Mouse (Mus musculus): ENCODE data around the gene Cox10.

Gene Cox10

DNA sequence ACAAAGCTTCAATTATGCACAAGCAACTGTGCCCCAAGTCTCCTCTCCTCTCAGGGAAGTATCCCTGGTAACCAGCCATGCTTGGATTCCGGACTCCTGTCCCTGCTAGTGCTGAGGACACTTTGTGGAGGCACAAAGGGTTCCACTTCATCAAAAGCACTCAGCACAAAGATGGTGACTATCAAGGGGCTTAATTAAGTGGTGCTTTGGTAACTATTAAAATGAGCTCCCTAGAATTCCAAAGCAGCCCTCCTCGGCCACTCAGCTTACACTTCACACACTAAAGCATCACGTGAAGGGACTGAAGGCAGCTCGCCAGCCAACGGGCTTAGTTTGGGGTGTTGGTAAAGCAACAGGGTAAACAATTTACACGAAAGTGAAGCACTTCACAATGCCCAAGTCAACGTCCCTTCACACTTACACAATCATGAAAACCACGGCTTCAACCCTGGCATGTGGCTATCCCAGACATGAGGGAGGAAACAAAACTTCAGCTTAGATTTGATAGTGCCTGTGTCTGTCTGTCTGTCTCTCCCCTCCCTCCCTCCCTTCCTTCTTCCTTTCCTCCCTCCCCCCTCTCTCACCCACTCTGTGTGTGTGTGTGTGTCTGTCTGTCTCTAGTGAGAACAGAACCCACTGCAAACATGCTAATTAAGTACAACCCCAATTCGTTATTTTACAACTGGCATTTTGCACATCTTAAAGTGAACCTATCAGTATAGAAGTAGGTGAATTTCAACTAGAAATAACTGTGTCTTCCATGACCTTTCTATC lies 27.9 kb downstream of the Cox10 start:
- in situ Hi-C loops (cut with MboI, MseI): no loop called here

DNA sequence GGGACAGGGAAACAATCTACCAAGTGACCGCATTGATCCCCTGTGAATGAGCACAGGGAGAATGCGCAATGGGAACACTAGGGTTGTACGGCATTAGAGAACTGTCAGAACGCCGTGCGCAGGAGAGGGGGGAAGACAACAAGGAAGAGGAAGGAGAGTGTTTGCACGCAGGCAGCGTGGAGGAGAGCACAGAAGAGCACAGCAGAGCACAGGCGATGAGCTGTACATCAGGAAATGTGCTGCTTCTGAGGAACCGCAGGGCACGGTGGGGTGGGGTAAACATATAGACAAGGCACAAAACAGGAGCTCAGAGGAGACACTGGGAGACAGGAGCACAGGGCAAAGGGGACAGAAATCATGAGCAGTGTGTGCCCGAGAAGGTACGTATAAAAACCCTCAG lies 31.8 kb downstream of the Cox10 start:
- in situ Hi-C loops (cut with MboI, MseI): loop anchor here (10.0 kb wide), 1 partner anchor 1737 kb away; the partner anchor contains the start of gene Map2k4

- in situ Hi-C loops (cut with MboI, MseI): loop anchor here (10.0 kb wide), 1 partner anchor 1740 kb away; the partner anchor contains the start of gene Map2k4
Observed at GRCm38 (mm10) chr11:64045041-64045440, 34.2 kb downstream of the Cox10 start.

- in situ Hi-C loops (cut with MboI, MseI): loop anchor here (10.0 kb wide), 1 partner anchor 1741 kb away; the partner anchor contains the start of gene Map2k4
Observed at GRCm38 (mm10) chr11:64044024-64044423, 35.2 kb downstream of the Cox10 start.

DNA sequence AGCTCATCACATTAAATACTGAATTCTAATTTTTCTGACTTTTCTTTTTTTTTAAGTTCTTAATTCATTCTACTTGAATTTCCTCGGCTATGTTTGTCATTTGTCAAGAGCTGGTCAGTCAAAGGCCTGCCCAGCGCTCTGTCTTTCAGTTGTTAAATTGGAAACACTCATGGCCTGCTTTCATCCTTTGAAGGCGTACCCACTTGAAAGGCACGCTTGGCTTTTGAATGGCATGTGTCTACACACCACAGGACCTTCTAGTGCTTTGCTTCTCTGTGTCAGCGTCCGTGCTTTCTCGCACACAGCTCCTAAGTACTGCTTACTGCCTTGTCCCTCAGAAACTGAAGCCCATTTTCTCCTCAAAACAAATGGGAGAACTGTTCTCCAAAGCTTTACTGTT lies 38.0 kb downstream of the Cox10 start:
- in situ Hi-C loops (cut with MboI, MseI): loop anchor here (10.0 kb wide), 1 partner anchor 1744 kb away; the partner anchor contains the start of gene Map2k4

- in situ Hi-C loops (cut with MboI, MseI): no loop called here
Observed at GRCm38 (mm10) chr11:64039600-64039999, 39.7 kb downstream of the Cox10 start.

GRCm38 (mm10) chr11:64037471-64038125 lies 41.7 kb downstream of the Cox10 start:
- in situ Hi-C loops (cut with MboI, MseI): no loop called here

GRCm38 (mm10) chr11:64036306-64036705 lies 43.0 kb downstream of the Cox10 start:
- in situ Hi-C loops (cut with MboI, MseI): no loop called here

DNA sequence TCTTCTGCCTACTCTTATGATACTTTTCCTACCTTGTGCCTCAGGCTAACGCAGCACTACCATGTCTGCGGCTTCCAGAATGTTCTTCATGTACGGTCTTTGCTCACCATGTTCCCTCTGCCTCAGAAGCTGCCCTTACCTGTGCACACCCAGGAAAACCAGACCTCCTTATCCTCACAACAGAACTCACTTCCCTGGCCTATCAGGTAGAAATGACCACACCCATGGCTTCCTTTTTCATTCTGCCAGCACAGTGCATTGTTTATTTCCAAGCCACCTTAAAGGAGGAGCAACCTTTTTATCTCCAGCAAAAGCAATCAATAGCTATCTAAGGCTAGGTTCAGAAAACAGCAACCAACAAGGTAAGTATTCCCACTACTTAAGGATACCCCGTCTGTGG lies 43.6 kb downstream of the Cox10 start:
- in situ Hi-C loops (cut with MboI, MseI): no loop called here

GRCm38 (mm10) chr11:64034686-64035085 lies 44.6 kb downstream of the Cox10 start:
- in situ Hi-C loops (cut with MboI, MseI): no loop called here

DNA sequence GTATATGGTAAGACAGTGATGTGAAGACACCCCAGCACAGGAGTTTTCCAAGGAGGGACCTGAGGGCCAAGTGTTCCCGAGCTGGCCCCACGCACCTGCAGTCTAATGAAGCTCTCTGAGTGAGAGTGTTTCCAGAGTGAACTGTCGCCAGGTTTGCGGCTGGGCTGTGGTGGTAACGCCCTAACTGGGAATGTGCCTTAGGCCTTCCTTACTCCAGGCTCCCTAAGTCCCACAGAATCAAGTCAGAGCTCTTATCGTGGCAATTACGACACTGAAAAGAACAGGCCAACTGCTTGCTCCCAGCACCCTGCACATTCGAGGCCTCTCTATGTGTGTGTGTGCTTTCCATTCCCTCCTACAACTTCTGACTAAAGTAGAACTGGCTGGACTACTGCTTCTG lies 51.8 kb downstream of the Cox10 start:
- in situ Hi-C loops (cut with MboI, MseI): no loop called here

- in situ Hi-C loops (cut with MboI, MseI): no loop called here
Observed at GRCm38 (mm10) chr11:64025843-64026242, 53.4 kb downstream of the Cox10 start.

DNA sequence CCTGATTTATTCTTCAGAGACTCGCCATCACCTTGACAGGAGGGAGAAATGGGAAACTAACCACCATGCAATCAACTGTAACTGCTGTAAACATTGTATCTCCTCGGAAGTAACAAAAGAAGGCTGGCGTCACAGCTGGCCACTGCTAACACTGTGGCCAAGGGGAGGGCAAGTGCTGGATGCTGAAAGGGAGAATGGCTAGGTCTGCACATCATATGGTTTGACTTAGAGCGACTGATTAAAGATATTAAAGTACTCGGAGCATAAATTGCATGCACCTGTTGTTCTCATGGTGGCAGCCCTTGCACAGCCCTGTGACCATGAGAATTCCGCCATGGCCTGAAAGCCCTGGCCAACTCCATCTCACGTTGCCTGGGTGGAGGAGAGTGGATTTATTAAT lies 54.7 kb downstream of the Cox10 start:
- in situ Hi-C loops (cut with MboI, MseI): no loop called here

DNA sequence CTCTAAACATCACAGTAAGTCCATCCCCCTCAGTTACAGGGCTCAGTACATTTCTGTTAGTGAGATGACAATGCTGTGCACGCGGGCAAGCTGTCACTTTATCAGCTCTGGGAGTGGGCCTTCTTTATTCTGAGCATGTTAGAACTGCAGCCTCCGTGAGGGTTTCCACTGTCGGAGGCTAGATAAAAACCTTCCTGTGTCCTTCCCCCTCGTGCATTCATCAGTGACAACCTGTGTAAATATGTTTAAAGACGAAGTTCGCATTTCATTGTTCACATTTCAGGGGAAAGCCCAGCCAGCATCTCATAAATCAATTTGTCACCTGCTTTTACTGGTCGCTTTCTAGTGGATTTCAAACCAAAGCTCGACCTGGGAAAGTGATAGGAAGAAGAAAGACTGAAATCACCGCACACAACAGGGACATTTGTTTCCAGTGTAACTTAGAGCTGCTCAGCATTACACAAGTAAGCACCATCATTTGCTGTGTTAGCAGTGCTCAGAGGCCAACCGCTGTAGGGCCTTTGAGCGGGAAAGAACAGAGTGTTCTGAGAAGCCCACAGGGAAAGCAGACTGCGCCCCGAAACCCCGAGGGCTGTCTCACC lies 55.8 kb downstream of the Cox10 start:
- in situ Hi-C loops (cut with MboI, MseI): no loop called here

GRCm38 (mm10) chr11:64022403-64023047 lies 56.7 kb downstream of the Cox10 start:
- in situ Hi-C loops (cut with MboI, MseI): no loop called here

GRCm38 (mm10) chr11:64019235-64019634 lies 60.0 kb downstream of the Cox10 start:
- in situ Hi-C loops (cut with MboI, MseI): no loop called here

DNA sequence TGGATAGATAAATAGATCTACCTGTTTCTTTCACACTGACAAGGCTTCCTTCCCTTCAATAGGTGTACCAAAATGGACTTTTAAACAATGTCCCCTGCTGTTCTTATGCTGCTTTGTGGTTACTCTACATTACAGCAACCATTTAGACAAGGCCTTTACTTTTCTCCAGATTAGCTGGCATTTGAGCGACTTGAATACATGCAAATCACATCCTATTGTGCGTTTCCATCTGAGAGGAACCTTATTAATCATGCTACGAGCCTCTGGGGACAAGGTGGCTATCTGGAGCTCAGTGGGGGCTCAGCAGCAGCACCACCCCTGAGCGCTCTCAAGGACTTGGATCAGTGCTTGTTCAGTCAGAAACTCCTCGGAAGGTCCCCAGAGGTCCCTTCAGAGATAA lies 61.1 kb downstream of the Cox10 start:
- in situ Hi-C loops (cut with MboI, MseI): no loop called here

DNA sequence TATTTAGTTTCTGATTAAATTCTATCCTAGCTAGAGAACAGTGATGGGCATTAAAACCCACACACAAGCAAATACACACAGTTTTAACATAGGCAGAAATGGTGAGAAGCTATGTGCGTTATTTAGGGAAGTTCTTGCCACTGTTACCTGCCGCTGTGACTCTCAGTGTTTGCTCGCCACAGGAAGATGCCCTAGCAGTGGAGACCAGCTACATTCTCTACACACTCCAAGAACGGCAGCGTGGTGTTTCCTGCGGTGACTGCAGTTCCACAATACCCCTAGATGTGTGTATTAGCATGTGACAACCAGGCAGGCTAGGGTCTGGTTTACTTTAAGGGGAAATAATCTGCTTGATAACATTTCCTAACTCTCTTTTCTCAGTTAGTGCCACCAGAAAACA lies 64.0 kb downstream of the Cox10 start:
- in situ Hi-C loops (cut with MboI, MseI): no loop called here

DNA sequence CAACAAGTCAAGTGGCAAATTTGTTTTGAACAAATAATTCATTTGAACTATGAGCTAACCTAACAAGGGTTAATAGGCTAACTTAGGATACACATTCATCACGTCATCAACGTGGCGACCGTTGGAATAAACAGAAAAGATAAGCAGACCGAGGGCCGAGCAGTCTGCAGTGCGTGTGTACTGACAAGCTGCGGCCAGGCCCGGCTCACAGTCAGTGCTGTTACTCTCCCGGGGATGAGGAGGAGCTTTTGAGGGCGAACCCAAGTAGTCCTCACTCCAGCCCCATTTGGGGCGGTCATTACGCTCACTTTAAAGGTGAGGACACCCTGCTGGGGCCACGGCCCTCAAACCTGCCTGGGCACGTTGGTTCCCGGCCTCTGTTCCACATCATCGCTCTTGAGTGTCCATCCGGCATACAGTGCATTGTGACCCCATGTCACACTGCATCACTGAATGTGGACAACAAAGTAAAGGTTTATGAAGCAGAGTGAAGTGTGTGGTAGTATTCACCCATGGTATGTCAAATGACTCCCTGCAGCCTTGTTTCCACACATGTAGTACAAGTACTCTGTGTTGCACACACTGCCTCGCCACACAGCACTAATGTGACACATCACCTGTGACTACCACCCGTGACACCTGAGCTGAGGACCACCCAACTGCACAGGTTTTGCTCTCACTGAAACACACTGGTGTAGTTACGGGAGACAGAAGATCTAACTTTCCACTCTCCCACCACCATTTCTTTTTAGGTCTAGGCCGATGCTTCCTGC lies 68.4 kb downstream of the Cox10 start:
- in situ Hi-C loops (cut with MboI, MseI): no loop called here

DNA sequence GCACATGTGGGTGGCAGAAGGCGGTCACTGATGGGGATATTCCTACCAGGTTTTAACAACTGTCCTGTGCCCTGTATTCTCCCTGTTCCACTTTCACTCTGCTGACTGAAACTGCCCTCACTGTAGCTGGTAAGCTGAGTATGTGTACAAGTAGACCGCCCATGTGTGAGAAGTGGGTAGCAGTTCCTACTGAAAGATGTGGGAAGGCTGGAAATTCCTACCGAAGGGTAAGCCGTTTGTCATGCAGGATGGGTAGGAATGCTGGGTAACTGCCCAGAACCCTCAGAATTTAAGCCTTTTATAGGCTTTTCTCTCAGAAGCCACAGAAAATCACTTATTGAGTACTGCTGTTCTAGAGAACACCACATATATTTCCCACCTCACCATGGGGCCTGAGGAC lies 75.1 kb downstream of the Cox10 start:
- in situ Hi-C loops (cut with MboI, MseI): no loop called here

GRCm38 (mm10) chr11:64003484-64003883 lies 75.8 kb downstream of the Cox10 start:
- in situ Hi-C loops (cut with MboI, MseI): no loop called here

Data from regulatory T cell (primary cell).